Mouse (Mus musculus) intestine, embryonic 16.5 days (tissue): ENCODE measurements at regions not wholly inside any gene's neighbourhood (a gene's known extent, or its start where the extent isn't known, plus 50 kb on each side); places are given as distances from the start of the nearest gene placed in this dataset.

Source experiments
- ATAC-seq: fragments of 200-750 bp; cut with Nextera tagmentation; 2 replicates; pipeline ENCODE4 v1.8.0; 2017; ENCODE audit warnings: moderate TSS enrichment, moderate library complexity
- H3K27ac ChIP-seq: fragments of 300-500 bp; sonication (generic); 2 replicates; pipeline ENCODE4 v1.5.1; 2014; ENCODE audit warnings: mild to moderate bottlenecking, low read length
- H3K27me3 ChIP-seq: fragments of 300-500 bp; sonication (generic); replicated peaks from 2 replicates; pipeline ENCODE4 v1.6.1; 2014; ENCODE audit warnings: low read length, control low read depth, mixed read lengths; ENCODE audit not compliant: control insufficient read depth, insufficient read depth
- H3K36me3 ChIP-seq: fragments of 300-500 bp; sonication (generic); 2 replicates; pipeline ENCODE4 v1.6.1; 2014; ENCODE audit warnings: low read length, control low read depth; ENCODE audit not compliant: control insufficient read depth, insufficient read depth
- H3K4me1 ChIP-seq: fragments of 300-500 bp; sonication (generic); 2 replicates; pipeline ENCODE4 v1.6.1; 2014; ENCODE audit warnings: low read length, control low read depth, mixed read lengths; ENCODE audit not compliant: control insufficient read depth, insufficient read depth
- H3K4me2 ChIP-seq: fragments of 300-500 bp; sonication (generic); 2 replicates; pipeline ENCODE4 v1.6.1; 2014; ENCODE audit warnings: low read depth, low read length, control low read depth
- H3K4me3 ChIP-seq: fragments of 300-500 bp; sonication (generic); 2 replicates; pipeline ENCODE4 v1.5.1; 2014; ENCODE audit warnings: mild to moderate bottlenecking, low read length
- H3K9ac ChIP-seq: fragments of 300-500 bp; sonication (generic); 2 replicates; pipeline ENCODE4 v1.6.1; 2014; ENCODE audit warnings: low read depth, low read length
- H3K9me3 ChIP-seq: fragments of 300-500 bp; sonication (generic); 2 replicates; pipeline ENCODE4 v1.6.1; 2016; ENCODE audit warnings: low read length, control low read depth; ENCODE audit not compliant: control insufficient read depth
- WGBS: fragments of 180-500 bp; shearing (Covaris S2); extraction: QIAGEN DNeasy Blood & Tissue Kit; methylation state at CpG from one replicate; pipeline ENCODE4 v1.1.7; 2014; 5-methylcytosine and 5-hydroxymethylcytosine counted together

DNA sequence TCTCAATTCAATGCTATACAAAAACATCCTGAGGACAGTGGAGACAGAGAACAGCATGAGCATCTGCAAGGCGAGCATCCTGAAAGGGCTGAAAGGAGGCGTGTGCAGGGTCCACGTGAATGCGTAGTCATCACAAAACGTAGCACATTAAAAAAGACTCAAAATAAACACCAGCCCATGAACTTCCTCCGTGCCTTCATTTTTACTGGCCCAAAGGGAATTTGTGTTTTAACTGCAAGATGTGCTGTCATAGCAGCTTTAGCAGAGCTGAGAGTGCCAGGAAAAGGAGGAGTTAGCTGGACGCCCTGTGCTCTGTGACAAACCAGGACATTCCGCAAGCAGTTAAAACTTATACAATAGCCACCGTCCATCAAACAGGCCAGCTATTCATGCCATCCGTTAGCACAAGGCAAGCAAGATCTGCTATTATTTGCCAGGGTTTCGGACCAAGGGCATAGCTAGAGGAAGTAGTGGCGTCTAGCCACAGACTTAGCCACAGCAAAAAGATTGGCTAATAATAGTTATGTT lies 92.9 kb upstream of the Stmnd1 start:
- no peaks in the 10 kb centered on the region for H3K27me3 ChIP-seq
- 26% methylated on average over 12 of the region's 12 CpGs for WGBS
- ATAC-seq, result no peak
- H3K9me3 ChIP-seq, result no peaks in the 10 kb centered on the region
- no peak overlapping the region for H3K4me2 ChIP-seq
- no peak overlapping the region for H3K9ac ChIP-seq
- no peaks in the 10 kb centered on the region for H3K4me1 ChIP-seq
- no peak overlapping the region for H3K27ac ChIP-seq
- no peaks in the 10 kb centered on the region for H3K36me3 ChIP-seq
- H3K4me3 ChIP-seq, result no peak overlapping the region

GRCm38 (mm10) chr13:46179916-46180315 lies 93.6 kb upstream of the Stmnd1 start:
- H3K4me2 ChIP-seq, result no peak overlapping the region
- H3K36me3 ChIP-seq, result no peaks in the 10 kb centered on the region
- no peaks in the 10 kb centered on the region for H3K4me1 ChIP-seq
- no peak overlapping the region for H3K9ac ChIP-seq
- H3K27ac ChIP-seq, result no peak overlapping the region
- H3K27me3 ChIP-seq, result no peaks in the 10 kb centered on the region
- WGBS, result 85% methylated on average over 3 of the region's 3 CpGs
- no peaks in the 10 kb centered on the region for H3K9me3 ChIP-seq
- H3K4me3 ChIP-seq, result no peak overlapping the region
- no peak for ATAC-seq

GRCm38 (mm10) chr13:46173103-46173502 lies 100.4 kb upstream of the Stmnd1 start:
- 51% methylated on average over 8 of the region's 8 CpGs for WGBS

GRCm38 (mm10) chr13:46162025-46162374 lies 111.5 kb upstream of the Stmnd1 start:
- Histone ChIP-seq H3K27me3 (no peaks in the 10 kb centered on the region), H3K9ac (no peak overlapping the region), H3K9me3 (no peaks in the 10 kb centered on the region), H3K4me3 (peak overlapping the region; percentile 15; the same call in 1 of the 2 replicates), H3K27ac (no peak overlapping the region), H3K4me1 (0 out of 2 replicates have a peak, but pooled peaks cover 5% of the 10 kb centered on the region), H3K4me2 (peak overlapping the region; percentile 52), H3K36me3 (no peaks in the 10 kb centered on the region)
- ATAC-seq, result peak; percentile 71
- WGBS, result 4% methylated on average over 10 of the region's 10 CpGs

More at GRCm38 (mm10) chr13:46173103-46173502, 100.4 kb upstream of the Stmnd1 start:
- no peaks in the 10 kb centered on the region for H3K27me3 ChIP-seq
- H3K9ac ChIP-seq, result no peak overlapping the region
- H3K27ac ChIP-seq, result no peak overlapping the region
- H3K36me3 ChIP-seq, result no peaks in the 10 kb centered on the region
- H3K4me2 ChIP-seq, result no peak overlapping the region
- no peak overlapping the region for H3K4me3 ChIP-seq
- H3K4me1 ChIP-seq, result no peaks in the 10 kb centered on the region
- H3K9me3 ChIP-seq, result no peaks in the 10 kb centered on the region
- ATAC-seq, result no peak

- Histone ChIP-seq H3K27ac (no peak overlapping the region), H3K9me3 (no peaks in the 10 kb centered on the region), H3K27me3 (no peaks in the 10 kb centered on the region), H3K36me3 (no peaks in the 10 kb centered on the region), H3K4me2 (peak overlapping the region; percentile 52), H3K4me3 (peak overlapping the region; percentile 15; the same call in 1 of the 2 replicates), H3K9ac (no peak overlapping the region), H3K4me1 (0 out of 2 replicates have a peak, but pooled peaks cover 5% of the 10 kb centered on the region)
- ATAC-seq, result no peak
- WGBS, result 39% methylated on average over 13 of the region's 13 CpGs
These were observed 112.1 kb upstream of the Stmnd1 start for GRCm38 (mm10) chr13:46161261-46162024.

GRCm38 (mm10) chr13:46159354-46159753 lies 114.2 kb upstream of the Stmnd1 start:
- no peak overlapping the region for H3K9ac ChIP-seq
- H3K4me1 ChIP-seq, result 0 out of 2 replicates have a peak, but pooled peaks cover 5% of the 10 kb centered on the region
- H3K4me2 ChIP-seq, result no peak overlapping the region
- H3K4me3 ChIP-seq, result no peak overlapping the region
- 93% methylated on average over 14 of the region's 14 CpGs for WGBS
- H3K27me3 ChIP-seq, result no peaks in the 10 kb centered on the region
- no peaks in the 10 kb centered on the region for H3K36me3 ChIP-seq
- H3K27ac ChIP-seq, result no peak overlapping the region
- no peaks in the 10 kb centered on the region for H3K9me3 ChIP-seq
- no peak for ATAC-seq

DNA sequence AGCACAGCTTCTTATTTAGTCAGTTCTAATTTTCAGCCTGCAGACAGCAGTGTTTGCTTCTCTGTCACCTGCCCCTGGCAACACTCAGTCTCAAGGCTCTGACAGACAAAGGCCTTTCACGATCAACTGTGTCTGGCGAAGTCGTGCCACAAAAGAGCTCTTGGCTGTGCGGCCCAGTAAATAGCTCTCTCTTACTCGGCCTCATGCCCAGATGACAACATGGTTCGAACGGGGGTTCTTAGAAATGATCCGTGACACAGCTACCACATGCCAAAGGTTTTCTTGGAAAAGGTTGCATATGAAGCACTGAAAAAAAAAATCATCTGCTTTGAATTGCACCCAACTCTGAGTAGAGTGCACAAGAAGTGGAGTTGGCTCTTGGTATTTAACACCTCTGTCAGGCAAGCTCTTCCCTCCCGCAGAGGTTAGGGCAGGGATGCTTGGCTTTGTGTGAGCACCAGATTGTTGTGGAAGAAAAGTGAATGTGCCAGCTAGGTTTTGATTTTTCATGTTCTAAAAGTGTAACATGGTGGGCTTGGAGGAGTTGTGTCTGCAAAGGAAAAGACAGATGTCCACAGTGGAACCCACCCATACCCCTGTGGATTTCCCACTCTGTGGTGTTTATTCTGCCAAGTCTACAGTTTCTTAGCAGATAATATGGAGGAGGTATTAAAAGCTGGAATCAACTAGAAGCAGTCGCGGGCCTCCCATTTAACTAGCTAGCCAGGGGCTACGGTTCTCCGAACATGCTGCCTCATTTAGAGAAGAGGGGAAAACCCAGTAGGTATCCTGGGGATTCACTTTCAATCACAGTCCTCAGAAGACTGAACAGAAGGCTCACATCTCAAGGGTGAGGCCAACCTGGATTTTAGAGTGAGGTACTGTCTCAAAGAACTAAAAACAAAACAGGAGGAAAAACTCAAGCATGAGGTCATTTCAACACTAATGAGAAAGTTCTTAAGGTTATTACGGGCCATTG lies 120.0 kb upstream of the Stmnd1 start:
- H3K4me1 ChIP-seq, result no peaks in the 10 kb centered on the region
- H3K27ac ChIP-seq, result no peak overlapping the region
- no peak overlapping the region for H3K4me3 ChIP-seq
- ATAC-seq, result no peak
- H3K27me3 ChIP-seq, result no peaks in the 10 kb centered on the region
- no peaks in the 10 kb centered on the region for H3K9me3 ChIP-seq
- no peak overlapping the region for H3K9ac ChIP-seq
- no peaks in the 10 kb centered on the region for H3K36me3 ChIP-seq
- WGBS, result 88% methylated on average over 14 of the region's 14 CpGs
- H3K4me2 ChIP-seq, result no peak overlapping the region

GRCm38 (mm10) chr13:46140006-46140405 lies 133.5 kb upstream of the Stmnd1 start:
- no peaks in the 10 kb centered on the region for H3K4me1 ChIP-seq

DNA sequence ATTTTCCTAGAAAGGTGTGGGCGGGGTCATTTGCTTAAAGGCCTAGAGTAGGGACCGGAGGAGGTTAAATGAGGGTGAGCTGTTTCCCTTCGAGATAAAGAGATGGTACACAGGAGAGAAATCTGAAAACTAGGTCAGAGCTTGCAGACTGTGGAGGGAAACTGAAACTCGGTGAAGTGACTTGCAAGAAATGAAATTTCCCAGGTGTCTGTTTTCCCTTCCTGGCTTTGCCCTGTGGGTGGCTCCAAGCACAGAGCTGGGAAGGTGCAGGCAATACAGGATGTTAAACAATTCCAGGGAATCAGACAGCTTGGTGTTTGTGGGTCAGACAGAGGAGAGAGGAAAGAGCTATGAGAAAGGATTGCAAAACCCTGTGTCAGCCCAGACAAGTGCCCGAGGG lies 134.3 kb upstream of the Stmnd1 start:
- Histone ChIP-seq H3K27ac (no peak overlapping the region), H3K4me1 (no peaks in the 10 kb centered on the region), H3K4me2 (no peak overlapping the region), H3K36me3 (no peaks in the 10 kb centered on the region), H3K27me3 (no peaks in the 10 kb centered on the region), H3K9ac (no peak overlapping the region), H3K9me3 (no peaks in the 10 kb centered on the region), H3K4me3 (no peak overlapping the region)
- 60% methylated on average over 5 of the region's 5 CpGs for WGBS
- ATAC-seq, result no peak

More at GRCm38 (mm10) chr13:46140006-46140405, 133.5 kb upstream of the Stmnd1 start:
- no peak for ATAC-seq
- H3K27ac ChIP-seq, result no peak overlapping the region
- no peaks in the 10 kb centered on the region for H3K36me3 ChIP-seq
- H3K9ac ChIP-seq, result no peak overlapping the region
- no peak overlapping the region for H3K4me2 ChIP-seq
- H3K4me3 ChIP-seq, result no peak overlapping the region
- WGBS, result 76% methylated on average over 3 of the region's 3 CpGs
- no peaks in the 10 kb centered on the region for H3K9me3 ChIP-seq
- H3K27me3 ChIP-seq, result no peaks in the 10 kb centered on the region
